Mouse (Mus musculus): ENCODE results near the gene Hyal1.

The Hyal1 gene

DNA sequence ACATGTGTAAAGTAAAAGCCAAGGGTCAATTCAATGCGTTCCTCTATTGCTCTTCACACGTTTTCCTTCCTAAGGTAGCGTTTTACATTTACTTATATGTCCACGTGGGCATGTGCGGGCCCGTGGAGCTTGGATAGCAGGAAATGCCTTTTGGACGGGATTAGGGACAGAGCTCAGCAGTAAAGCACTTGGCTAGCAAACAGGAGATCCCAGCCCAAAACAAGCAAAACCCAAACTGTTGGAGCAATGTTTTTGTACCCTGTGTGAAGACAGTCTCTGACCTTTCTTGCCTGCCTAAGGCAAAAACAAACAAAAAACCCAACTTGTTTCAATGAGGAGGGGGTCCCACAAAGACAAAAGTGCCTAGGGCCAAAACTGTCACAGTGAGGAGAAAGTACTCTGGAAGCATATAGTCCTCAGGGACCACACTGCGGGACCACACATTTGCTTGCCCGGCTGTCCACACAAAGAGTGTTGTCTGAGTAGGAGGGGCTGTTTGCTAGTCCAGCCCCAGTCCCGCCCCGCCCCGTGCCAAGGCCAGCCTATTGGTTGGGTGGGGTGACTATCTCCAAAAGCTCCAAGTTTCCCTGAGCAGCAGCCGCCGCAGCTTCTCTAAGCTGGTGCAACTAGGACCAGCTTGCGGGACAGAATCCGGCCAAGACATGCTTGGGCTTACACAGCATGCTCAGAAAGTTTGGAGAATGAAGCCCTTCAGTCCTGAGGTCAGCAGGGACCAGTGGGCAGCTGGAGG is at the start of gene Hyal1:
Gene Hyal1, plus strand, starts transcription at position 571 of the 751 bp plus-strand sequence.
- no peak for DNase-seq (ENCODE audit: low spot score in 2 of 2)

DNA sequence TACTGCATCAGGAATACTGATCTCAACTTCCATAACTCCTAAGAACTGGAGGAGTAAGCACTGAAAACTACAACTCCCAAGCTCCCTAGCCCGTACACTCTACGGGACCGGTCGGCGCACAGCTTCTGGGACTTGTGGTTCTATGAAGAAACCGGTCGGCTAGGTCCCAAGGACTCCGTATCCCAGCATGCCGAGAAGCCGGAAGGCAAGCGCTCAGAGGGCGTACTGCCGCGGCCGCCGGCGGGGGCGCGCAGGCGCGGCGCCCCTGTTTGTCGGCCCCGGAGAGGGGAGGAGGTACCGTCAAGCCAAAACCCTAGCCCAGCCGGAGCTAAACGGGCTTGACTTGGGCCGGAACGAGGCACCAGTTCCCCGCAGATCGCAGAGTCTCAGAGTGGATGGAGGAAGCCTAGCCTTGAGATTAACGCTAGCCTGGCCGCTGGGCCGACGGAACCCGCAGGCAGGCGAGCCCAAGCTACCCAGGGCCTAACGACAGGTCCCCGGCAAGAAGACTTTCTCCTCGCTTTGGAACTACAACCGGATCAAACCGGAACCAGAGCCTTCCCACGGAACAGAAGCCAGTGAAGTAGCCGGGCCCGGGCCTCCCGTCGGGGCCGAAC is 42.8 kb upstream of the Hyal1 start, which contains the start of gene Tmem115:
Gene Tmem115, plus strand, starts transcription at position 155 of the 617 bp plus-strand sequence.
- peak; percentile 92 to 96 for DNase-seq (ENCODE audit: low spot score in 2 of 2)

GRCm38 (mm10) chr9:107534408-107535202 is 42.1 kb upstream of the Hyal1 start:
- DNase-seq (ENCODE audit: low spot score in 2 of 2) = no peak

GRCm38 (mm10) chr9:107538231-107538630 is 38.5 kb upstream of the Hyal1 start:
- no peak for DNase-seq (ENCODE audit: low spot score in 2 of 2)

DNA sequence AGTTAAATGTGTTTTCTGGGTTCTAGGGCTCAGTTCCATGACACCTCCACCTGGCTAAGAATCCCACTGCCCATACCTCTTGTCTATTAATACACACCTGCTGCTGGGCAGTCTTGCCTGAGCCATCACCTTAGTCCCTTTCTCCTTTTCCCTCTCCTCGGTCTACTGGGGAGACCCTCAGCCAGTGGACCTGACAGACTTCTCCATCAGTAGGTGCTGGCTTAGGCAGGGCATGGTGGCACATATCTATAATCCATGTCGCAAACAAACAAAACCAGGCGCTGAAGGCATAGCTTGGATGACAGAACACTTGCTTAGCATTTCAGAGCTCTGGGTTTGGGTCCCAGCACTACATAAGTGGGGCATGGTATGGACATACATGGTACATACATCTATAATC is 38.0 kb upstream of the Hyal1 start:
- no peak for DNase-seq (ENCODE audit: low spot score in 2 of 2)

- DNase-seq (ENCODE audit: low spot score in 2 of 2) = no peak
Observed at GRCm38 (mm10) chr9:107539940-107540339, 36.8 kb upstream of the Hyal1 start.

DNA sequence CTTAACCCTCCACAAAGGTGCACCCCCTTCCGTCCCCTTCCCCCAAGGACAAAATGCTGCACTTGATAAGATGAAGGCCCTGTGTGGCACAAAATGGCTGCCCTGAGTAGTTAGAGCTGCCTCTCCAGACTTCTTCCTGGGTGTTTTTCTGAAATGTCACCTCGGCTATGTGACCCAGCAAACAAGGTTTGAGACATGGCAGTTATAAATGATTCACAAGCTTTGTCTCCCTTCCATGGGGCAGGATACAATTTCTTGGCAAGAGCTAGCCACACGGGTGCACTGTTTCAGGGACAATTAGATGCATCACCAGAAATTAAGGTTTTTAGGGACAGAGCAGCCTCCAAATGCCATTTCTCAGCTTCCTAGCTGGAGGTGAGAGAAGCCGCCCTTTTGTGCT is 36.3 kb upstream of the Hyal1 start:
- no peak for DNase-seq (ENCODE audit: low spot score in 2 of 2)

GRCm38 (mm10) chr9:107541005-107541404 is 35.7 kb upstream of the Hyal1 start:
- DNase-seq (ENCODE audit: low spot score in 2 of 2) = no peak

DNA sequence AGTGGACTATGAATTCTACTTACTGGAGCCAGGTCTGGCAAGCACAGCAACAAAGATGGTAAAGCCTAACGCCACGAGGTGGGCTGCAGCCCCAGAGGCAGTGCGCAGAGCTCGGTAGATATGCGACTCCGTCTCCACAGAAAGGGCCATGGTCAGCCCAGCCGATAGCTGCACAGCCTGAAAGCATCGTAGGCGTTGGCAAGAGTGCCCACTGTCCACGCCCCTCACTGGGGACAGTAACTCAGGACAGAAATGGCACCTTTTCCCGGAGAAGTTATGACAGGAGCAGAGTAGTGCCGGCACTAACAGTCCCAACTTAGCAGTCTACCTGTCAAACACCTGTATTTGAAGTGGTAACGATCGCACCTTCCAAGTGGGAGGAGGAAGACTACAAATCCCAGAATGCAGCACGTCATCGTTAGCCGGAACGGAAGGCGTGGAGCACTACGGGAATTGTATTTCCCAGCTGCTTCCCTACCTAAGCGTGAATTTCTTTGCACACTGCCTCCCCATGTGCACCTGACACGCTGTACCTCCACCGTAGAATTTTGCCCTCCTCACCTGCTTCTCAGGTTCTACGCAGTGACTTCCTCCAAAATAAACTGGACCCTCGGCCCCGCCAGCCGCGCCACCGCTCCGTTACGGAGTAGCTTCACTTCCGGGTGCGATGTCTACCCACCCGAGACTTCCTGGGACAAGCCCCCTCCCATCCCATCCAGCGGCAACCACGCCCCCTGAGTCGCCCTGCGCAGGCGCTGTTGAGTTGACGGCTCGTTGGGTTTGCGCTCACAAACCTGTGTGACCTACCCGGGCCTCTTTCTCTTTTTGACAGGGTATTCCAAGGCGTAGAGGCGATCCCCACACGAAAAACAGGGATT is 35.0 kb upstream of the Hyal1 start, which contains the start of the genes Cyb561d2 and Nprl2:
Gene Cyb561d2, minus strand, starts transcription at position 720 of the 878 bp plus-strand sequence.
Gene Nprl2, plus strand, starts transcription at position 753 of the 878 bp plus-strand sequence.
- peak; percentile 95 to 97 for DNase-seq (ENCODE audit: low spot score in 2 of 2)

DNA sequence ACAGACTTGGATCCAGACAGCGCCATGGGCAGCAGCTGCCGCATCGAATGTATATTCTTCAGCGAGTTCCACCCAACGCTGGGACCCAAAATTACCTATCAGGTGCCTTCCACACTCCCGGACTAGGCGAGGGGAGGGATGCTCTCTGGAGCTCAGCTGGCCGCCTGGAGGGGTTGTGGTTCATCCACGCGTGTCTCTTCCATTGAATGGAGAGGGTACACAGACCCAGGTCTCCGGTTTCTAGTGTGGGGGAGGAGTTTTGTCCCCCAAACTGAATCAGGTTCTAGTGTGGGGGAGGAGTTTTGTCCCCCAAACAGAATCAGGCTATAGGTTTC is 34.4 kb upstream of the Hyal1 start:
- no peak for DNase-seq (ENCODE audit: low spot score in 2 of 2)

DNA sequence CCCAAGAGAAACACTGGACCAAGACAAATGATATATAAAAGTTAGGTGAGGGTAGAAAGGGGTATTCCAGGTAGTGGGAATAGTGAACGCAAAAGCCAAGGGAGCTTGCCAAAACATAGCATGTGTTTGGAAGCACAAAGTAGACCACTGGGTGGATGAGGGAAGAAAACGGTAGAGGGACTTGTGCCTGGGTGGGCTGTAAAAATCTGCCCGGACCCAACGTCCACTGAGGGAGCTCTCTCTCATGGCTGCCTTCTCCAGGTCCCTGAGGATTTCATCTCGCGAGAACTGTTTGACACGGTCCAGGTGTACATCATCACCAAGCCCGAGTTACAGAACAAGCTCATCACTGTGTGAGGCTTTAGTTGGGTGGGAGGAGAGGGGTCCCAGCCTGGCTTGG is 34.0 kb upstream of the Hyal1 start:
- no peak for DNase-seq (ENCODE audit: low spot score in 2 of 2)

DNA sequence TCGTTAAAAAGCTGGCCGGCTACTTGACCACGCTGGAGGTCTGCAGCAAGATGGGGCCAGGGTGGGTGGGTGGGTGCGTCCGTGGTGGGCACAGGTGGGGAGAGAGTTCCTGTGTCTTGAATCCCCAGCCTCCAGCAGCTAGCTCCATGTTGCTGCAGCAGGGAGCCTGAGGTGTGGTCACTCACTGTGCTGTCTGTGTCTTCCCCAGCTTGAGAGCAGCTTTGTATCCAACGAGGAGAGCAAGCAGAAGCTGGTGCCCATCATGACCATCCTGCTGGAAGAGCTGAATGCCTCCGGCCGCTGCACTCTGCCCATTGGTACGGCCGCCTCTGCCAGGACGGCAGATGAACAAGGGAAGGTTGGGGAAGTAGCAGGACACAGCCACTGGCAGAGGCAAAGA is 33.4 kb upstream of the Hyal1 start:
- DNase-seq (ENCODE audit: low spot score in 2 of 2) = no peak

DNA sequence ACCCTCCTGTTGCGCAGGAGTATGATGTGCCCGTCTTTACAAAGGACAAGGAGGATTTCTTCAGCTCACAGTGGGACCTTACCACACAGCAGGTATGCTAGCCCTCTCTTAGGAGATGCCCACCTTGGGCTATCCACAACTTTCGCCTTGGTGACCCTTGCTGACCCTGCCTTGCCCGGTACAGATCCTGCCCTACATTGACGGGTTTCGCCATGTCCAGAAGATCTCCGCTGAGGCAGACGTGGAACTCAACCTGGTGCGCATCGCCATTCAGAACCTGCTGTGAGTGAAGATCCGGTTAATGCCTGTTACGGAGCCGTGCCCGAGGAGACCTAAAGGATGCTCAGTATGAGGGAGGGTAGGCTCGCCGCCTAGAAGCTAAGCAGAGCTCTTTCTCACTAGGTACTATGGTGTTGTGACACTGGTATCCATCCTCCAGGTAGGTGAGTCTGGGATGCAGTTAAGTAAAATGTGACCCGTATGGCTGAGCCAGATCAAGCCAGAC is 32.5 kb upstream of the Hyal1 start:
- DNase-seq (ENCODE audit: low spot score in 2 of 2) = no peak

- no peak for DNase-seq (ENCODE audit: low spot score in 2 of 2)
Observed at GRCm38 (mm10) chr9:107544729-107545128, 32.0 kb upstream of the Hyal1 start.

- DNase-seq (ENCODE audit: low spot score in 2 of 2) = no peak
Observed at GRCm38 (mm10) chr9:107545199-107545598, 31.5 kb upstream of the Hyal1 start.

DNA sequence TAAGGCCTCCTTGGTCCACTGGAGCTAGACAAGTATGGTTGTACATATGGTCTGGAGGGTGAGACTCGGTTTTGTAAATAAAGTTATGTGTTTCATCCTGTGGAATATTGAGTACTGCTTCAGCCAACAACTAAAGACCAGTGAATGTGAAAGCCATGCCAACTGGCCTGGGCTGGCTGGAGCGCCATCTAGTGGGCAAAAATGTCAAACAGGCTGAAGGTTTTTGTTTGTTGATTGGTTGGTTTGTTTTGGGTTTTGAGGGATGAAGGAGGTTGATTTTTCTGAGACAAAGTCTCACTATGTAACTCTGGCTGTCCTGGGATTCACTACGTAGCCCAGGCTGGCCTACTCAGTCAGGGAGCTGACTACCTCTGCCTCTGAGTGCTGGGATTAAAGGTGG is 31.1 kb upstream of the Hyal1 start:
- peak; percentile 61 to 78 for DNase-seq (ENCODE audit: low spot score in 2 of 2)

DNA sequence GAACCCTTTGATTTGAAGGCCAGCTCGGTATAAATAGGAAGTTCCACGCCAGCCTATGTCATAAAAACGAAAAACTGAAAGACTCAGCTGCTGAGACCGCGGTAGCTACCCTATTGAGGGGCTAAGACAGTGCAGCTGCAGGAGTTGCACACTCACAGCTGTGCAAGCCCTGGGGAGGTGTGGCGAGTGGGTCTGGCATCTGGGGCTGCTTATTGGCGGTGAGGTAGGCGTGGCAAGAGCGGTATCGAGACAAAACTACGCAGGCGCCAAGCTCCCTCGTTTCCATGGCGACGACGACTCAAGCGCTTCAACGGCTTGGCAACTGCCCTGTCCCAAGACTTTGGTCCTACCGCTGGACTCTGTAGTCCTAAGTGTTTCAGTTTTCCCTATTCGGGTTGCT is 29.7 kb upstream of the Hyal1 start, which contains the start of gene Zmynd10:
Gene Zmynd10, plus strand, starts transcription at position 273 of the 400 bp plus-strand sequence.
- DNase-seq (ENCODE audit: low spot score in 2 of 2) = peak; percentile 83 to 91

DNA sequence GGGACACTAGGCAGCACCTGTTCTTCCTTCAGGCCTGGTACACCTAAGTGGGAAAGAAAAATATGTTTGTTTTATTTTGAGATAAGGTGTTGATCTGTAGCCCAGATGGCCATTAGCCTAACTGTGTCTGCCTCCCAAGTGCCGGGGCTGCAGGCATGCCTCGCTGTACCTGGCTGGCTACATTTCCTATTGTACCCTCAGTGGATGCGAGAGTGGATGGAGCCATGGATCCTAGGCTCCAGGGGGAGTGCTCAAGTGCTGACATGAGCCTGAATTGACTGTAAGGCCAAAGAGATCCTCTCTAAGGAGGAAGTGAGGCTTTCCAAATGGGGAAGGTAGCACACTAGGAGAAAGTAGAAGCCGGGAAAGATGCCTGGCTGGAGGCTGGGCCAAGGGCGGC is 28.8 kb upstream of the Hyal1 start:
- DNase-seq (ENCODE audit: low spot score in 2 of 2) = no peak

DNA sequence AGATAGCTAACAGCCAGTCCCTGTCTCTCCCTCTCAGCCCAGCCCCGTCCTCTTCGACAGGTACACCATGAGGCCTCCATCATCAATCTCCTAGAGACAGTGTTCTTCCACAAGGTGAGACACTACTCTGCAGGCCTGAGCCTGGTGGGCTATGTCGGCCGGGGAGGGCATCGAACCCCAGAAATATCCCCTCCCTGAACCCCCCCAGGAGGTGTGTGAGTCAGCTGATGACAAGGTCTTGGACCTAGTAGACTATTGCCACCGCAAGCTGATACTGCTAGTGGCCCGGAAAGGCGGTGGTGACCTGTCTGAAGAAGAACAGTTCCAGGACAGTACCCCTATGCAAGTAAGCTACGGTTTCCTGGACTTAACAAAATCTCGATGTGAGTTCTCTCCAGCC is 27.9 kb upstream of the Hyal1 start:
- DNase-seq (ENCODE audit: low spot score in 2 of 2) = no peak

- no peak for DNase-seq (ENCODE audit: low spot score in 2 of 2)
Observed at GRCm38 (mm10) chr9:107549297-107550074, 27.2 kb upstream of the Hyal1 start.
